Mouse (Mus musculus): ENCODE measurements at regions not wholly inside any gene's neighbourhood (a gene's known extent, or its start where the extent isn't known, plus 50 kb on each side); places are given as distances from the start of the nearest gene placed in this dataset.
"Not testable (repeated sequence)": the region's sequence is repeated elsewhere in the genome, so short reads cannot be mapped to it uniquely, and the experiment has no call there.

GRCm38 (mm10) chr9:41914611-41915010, 209.5 kb downstream of the Sorl1 start:
- no peak for DNase-seq (ENCODE audit: low spot score in 2 of 2)

DNA sequence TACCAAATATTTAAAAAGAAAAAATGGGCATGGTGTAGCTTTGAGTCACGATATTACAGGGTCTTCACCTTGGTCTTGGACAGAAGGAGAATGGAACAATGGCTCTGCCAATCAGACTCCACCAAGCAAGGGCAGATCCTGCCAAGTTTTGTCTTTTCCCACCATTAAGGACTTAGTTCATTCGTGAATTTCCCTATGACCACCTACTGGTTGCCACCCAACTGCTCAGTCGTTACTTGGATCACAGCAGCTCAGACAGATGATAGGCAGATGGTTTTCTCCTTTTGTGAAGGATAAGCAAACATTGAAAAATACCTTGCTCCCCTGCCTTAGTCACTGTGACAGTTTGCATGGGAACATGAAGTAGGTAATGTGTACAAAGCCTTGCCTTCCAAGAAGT, 210.2 kb downstream of the Sorl1 start:
- no peak for DNase-seq (ENCODE audit: low spot score in 2 of 2)

DNA sequence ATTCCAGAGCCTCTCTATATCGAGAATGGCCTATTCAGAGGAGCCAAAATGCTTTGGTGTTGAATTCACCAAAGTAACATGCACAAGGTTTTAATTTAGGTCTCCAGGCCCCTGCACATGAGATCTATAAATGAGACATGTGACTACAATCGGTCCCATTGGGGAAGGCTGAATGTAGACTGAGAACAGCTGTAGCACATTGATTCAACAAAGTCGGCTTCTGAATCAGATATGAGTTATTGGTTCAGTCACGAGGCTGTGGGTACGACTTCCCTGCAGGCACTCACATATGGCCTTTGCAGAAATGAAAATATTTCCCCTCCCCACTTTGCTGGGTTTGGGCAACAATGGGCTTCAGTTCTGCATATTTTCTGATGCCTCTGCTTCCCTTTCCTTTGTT, 211.6 kb downstream of the Sorl1 start:
- DNase-seq (ENCODE audit: low spot score in 2 of 2) = no peak

GRCm38 (mm10) chr9:41900606-41900974, 223.5 kb downstream of the Sorl1 start:
- no peak for DNase-seq (ENCODE audit: low spot score in 2 of 2)

DNA sequence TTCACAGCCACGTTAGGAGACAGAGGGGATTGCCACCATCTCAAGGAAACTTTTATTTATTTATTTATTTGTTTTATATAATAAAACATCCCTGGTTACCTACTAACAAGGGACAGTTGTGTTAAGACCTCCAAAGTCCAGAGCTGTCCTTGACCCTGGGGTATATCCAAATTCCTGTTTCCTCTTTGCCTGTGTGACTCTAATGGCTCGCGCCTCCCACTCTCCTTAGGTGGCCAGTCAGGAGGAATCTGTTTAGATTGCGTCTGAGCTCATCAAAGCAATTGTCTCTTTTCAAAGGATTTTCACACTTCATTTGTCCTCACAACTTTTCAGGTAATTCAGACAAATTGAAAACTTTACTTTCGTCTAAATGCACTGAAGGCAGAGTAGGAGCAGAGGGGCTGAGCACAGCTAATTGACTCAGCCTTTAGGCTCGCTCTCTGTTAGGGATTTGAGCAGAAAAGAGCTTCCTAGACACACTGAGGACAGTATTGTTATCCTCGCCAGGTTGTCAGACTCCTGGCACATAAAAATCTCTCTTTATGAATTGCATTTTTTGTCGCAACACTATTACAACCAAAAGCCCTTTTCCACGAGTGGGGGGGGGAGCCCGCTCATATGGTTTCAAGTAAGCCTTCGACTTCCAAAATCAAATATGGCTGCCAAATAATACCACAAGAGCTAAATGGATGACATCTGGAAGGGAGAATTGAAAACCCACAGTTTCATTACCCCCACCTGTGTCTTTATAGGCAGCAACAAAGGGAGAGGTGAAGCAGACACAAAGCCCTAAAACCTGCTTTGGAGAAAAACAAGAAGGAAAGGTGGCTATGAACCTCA, 224.1 kb downstream of the Sorl1 start:
- no peak for DNase-seq (ENCODE audit: low spot score in 2 of 2)

DNA sequence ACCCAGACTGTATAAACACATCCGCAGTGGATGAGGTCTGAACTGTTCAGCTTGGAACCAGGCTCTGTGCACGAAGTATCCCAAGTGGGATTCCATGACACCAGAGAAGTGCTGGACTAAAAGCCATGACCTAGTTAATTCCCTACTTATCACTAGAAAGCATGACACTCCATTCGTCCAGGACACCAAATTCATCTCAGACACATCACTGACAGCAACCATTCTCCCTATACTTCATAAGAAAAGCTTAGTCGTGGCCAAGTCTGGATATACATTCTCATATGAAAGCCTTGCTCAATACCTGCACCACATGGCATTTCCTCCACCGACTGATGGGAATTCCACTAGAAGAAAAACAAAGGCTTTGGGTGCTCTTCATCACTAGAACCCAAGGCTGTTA, 229.0 kb downstream of the Sorl1 start:
- no peak for DNase-seq (ENCODE audit: low spot score in 2 of 2)

DNA sequence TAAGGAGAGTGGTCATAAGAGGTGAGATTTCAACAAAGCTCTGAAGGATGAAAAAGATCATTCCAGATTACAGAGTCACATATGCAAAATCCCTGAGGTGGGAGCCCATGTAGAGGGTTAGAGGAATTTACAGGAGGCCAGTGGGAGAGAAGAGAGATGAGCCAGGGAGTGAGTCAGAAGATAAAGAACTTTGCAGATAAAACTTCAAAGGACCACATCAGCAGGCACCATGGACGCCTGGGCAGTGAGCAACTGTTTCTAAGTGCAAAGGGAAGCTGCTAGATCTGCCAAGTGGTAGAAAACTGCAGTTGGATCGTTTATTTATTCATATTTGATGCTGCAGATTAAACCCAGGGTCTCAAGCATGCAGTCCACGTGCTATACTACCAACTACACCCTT, 231.3 kb downstream of the Sorl1 start:
- no peak for DNase-seq (ENCODE audit: low spot score in 2 of 2)

GRCm38 (mm10) chr9:41891206-41891605, 232.9 kb downstream of the Sorl1 start:
- DNase-seq (ENCODE audit: low spot score in 2 of 2) = no peak

DNA sequence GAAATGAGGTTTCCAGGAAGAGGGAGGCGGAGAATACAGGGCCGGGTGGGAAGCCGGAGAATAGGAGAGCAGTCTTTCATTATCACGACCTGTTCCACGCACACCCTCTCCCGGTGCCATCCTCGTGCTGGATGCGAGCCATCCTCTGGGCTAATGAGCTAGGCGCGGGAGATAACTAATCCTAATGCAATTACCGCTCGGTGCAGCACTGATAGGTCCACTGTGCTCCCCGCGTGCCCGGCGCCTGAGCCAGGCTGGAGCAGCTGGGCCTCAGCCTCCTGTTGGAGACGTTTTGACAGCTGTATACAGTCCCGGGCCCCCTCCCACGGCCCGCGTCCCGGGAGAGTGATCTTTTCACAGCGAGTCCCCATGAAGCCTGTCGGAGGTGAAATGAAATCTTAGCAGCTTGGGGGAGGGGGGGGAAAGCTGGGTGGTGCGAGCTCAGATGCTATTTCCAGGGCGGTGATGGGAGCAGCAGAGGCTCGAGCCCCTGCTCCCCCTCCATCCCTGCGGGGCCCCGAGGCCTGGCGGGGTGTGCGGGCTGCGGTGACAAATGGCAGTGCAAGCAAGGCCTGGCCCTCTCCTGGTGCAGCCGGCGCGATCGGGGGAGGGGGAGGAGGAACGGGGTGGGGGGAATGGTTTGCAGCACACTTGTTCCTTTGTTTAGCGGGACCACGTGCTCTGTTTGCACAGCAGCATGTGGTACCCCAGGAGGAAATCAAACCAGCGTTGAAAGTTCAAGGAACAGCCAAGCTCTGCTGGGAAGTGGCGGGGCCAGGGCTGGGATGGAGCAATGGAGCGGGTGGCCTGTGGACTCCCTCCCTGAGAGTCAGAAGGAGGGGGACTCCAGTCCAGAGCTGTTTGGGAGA, 233.6 kb downstream of the Sorl1 start:
- peak; percentile 31 to 33 for DNase-seq (ENCODE audit: low spot score in 2 of 2)

DNA sequence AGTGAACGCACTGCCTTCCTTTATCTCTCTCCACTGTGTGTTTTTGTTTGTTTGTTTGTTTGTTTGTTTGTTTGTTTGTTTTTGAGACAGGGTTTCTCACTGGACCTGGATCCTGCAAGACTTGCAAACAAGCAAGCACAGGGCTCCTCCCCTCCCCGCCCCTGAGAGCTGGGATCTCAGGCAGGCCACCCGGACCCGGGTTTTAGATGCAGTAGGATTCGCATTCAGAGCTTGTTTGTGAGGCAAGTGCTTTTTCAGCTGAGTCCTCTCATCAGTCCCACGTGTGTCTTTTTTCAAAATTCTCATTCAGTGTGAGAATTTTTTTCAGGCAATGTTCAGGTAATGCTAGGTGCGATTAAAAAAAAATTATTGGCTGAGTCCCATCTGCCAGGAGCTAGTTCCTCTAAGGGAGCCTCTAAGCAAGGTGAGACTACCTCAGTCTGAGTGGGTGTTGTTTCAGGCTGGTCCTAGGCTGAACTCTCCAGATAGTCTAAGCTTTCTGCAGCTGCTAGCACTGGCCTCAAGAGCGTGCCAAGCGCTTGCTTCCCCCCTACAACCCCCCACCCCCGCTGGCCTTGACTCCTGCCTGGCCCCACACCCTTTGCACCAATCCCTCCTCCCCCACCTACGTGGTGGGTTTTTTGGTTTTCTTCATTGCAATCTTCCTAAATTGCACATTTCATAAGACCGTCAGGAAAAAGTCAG, 234.4 kb downstream of the Sorl1 start:
- no peak for DNase-seq (ENCODE audit: low spot score in 2 of 2)

- DNase-seq (ENCODE audit: low spot score in 2 of 2) = no peak
Measured at GRCm38 (mm10) chr9:41888616-41889150, 235.4 kb downstream of the Sorl1 start.

GRCm38 (mm10) chr9:41886456-41886855, 237.6 kb downstream of the Sorl1 start:
- not testable (repeated sequence) for DNase-seq (ENCODE audit: low spot score in 2 of 2)

- DNase-seq (ENCODE audit: low spot score in 2 of 2) = no peak
Measured at GRCm38 (mm10) chr9:41880457-41880856, 243.6 kb downstream of the Sorl1 start.

DNA sequence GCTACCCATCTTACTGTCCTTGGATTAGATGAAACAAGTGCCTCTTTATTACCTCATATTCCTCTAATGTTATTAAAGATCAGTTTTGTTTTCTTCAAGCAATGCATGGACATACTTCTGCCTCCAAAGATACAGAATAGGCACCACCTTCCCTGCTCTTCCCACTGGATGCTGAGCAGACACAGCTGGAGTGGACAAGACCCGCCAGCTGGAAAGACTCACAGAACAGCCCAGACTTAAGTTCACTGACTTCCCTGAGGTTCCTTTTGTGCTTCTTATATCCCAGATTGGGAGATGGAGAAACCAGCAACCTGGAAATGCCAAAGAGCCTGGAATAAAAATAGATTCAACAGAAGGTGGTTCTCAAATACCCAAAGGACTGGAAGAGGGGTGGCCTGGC, 245.0 kb downstream of the Sorl1 start:
- no peak for DNase-seq (ENCODE audit: low spot score in 2 of 2)

DNA sequence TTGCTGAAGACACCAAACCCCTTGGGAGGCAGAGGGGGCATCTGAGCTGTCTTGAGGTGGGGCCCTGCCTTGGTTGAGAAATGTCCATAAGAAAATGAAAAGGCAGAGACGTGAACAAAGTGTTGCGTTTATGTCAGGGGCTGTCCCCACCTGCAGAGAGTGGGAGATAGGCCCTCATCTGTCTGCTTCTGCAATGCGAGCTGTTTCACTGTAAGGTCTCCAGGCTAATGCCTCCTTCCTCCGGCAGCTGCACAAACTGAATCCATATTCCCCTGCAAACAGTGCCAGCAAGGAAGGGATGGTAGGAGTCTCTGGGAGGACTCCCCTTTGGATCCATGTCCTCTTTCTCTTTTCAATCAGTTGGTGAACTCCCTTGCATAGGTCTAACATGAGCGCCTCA, 263.0 kb downstream of the Sorl1 start:
- DNase-seq (ENCODE audit: low spot score in 2 of 2) = no peak

DNA sequence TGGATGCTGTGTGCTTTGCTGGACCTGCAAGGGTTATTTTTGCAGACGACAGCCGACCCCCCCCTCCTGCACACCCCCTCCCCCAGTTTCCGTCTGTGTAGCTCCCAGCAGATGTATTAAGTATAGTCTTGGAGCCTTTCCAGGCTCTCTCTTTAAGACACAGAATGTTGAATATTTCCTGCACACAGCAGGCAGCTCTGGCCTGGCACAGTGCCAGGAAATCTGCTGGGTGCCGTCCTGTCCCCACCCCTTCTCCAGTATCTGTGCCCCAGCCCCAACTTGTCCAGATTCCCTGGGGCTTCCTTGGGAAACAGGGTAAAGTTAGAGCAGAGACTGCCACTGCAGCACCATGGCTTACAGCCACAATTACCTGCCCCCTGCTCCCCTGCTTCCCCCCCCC, 263.4 kb downstream of the Sorl1 start:
- DNase-seq (ENCODE audit: low spot score in 2 of 2) = no peak

DNA sequence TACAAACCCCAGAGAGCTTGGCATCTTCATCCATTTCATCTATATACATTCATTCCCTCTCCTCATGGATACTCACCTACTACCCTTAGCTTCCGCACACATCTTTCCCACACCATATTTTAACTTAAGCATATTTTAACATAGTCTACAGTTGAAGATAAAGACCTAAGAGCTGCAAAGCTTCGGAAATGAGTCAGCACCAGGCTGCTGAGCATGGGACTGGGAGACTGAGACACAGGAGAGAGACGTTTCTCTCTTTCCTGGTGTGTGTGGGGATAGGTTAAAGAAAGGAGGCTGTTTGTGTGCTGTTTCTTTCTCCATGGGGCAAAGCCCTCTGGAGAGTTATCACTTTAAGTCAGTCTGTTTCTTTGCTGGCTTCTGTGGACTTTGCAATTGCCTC, 264.3 kb downstream of the Sorl1 start:
- DNase-seq (ENCODE audit: low spot score in 2 of 2) = no peak

- DNase-seq (ENCODE audit: low spot score in 2 of 2) = no peak
Measured at GRCm38 (mm10) chr9:41852099-41852498, 272.0 kb downstream of the Sorl1 start.

GRCm38 (mm10) chr9:41849628-41850326, 274.3 kb downstream of the Sorl1 start:
- no peak for DNase-seq (ENCODE audit: low spot score in 2 of 2)

GRCm38 (mm10) chr9:41844616-41845015, 279.5 kb downstream of the Sorl1 start:
- no peak for DNase-seq (ENCODE audit: low spot score in 2 of 2)

All from gastrocnemius, adult 8-10 months (tissue).